Mouse (Mus musculus) cerebellum, postnatal 25 days (tissue): Measurements from ENCODE around the gene Pde7b.

Source experiments
- DNase-seq, 2 experiments: peaks; one replicate each; pipeline ENCODE4 v3.0.0; 2021; ENCODE audit warnings: mixed read lengths in 2 of 2

Gene Pde7b

GRCm38 (mm10) chr10:20724906-20725305 is at the start of gene Pde7b:
Gene Pde7b (minus strand): TSS chr10:20725078.
- DNase-seq: peak; percentile 71 to 82

- DNase-seq: no peak
These were observed 47.2 kb upstream of the Pde7b start for GRCm38 (mm10) chr10:20772056-20772455.

- no peak for DNase-seq
These were observed 45.6 kb upstream of the Pde7b start for GRCm38 (mm10) chr10:20770418-20770888.

- DNase-seq: no peak
These were observed 44.9 kb upstream of the Pde7b start for GRCm38 (mm10) chr10:20769557-20770417.

- DNase-seq: no peak
These were observed 39.5 kb upstream of the Pde7b start for GRCm38 (mm10) chr10:20764352-20764751.

GRCm38 (mm10) chr10:20758939-20759338 is 34.1 kb upstream of the Pde7b start:
- DNase-seq: no peak

GRCm38 (mm10) chr10:20758259-20758658 is 33.4 kb upstream of the Pde7b start:
- no peak for DNase-seq

- no peak for DNase-seq
These were observed 31.3 kb upstream of the Pde7b start for GRCm38 (mm10) chr10:20756219-20756618.

GRCm38 (mm10) chr10:20752883-20753282 is 28.0 kb upstream of the Pde7b start:
- no peak for DNase-seq

GRCm38 (mm10) chr10:20750642-20751251 is 25.9 kb upstream of the Pde7b start:
- DNase-seq: no peak

GRCm38 (mm10) chr10:20748938-20749337 is 24.1 kb upstream of the Pde7b start:
- no peak for DNase-seq

- DNase-seq: no peak
These were observed 22.4 kb upstream of the Pde7b start for GRCm38 (mm10) chr10:20747229-20747628.

GRCm38 (mm10) chr10:20739801-20740200 is 14.9 kb upstream of the Pde7b start:
- no peak for DNase-seq

GRCm38 (mm10) chr10:20737146-20737545 is 12.3 kb upstream of the Pde7b start:
- DNase-seq: no peak

- no peak for DNase-seq
These were observed 11.0 kb upstream of the Pde7b start for GRCm38 (mm10) chr10:20735775-20736449.

GRCm38 (mm10) chr10:20733576-20733975 is 8.7 kb upstream of the Pde7b start:
- DNase-seq: no peak

GRCm38 (mm10) chr10:20732180-20732579 is 7.3 kb upstream of the Pde7b start:
- DNase-seq: no peak

- DNase-seq: no peak
These were observed 5.2 kb upstream of the Pde7b start for GRCm38 (mm10) chr10:20730034-20730433.

- no peak for DNase-seq
These were observed 606 bp upstream of the Pde7b start for GRCm38 (mm10) chr10:20725384-20725983.

- DNase-seq: no peak
These were observed 427 bp downstream of the Pde7b start for GRCm38 (mm10) chr10:20724451-20724850.

- DNase-seq: no peak
These were observed 916 bp downstream of the Pde7b start for GRCm38 (mm10) chr10:20723962-20724361.

- DNase-seq: no peak
These were observed 1.4 kb downstream of the Pde7b start for GRCm38 (mm10) chr10:20723521-20723915.
